8 mouse cellular contexts compared by ENCODE assay signal in the genomic region with DNA sequence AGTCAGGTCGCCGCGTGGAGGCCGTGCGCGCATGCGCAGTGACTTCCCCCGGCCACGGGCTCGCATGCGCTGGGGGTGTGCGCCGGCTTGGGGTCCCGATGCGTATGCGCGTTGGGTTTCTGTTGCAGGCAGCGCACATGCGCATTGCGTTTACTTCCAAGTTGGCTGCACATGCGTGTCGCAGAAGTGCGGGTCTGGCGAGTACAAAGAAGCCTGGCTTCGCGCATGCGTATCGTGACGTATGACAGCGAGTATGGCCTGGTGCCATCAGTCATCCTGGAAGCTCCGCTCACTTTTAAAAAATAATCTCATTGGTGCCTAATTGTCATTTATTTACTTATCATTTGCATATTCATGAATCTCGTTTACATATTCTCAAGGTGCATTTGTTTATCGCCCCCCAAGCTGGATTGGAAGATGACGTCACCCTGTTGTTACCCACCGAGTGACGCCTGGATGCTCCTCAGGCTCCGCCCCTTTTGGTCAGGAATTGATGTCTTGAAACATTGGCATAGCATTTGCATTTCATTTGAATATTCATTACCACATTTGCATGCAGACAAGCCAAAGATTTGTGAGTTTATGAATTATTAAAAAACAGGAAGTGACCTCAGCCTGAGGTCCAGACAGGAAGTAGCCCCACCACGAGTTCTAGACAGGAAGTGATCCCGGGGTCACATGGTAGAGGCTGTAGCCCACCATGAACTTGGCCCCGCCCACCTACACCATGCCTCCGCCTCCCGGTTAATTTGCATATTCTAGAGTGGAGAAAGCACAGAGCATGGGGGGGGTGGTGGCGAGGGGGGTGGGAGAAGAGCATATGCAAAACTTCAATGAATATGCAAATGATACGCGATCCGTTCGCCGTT. TPM values are rescaled to one million over a fixed set of nuclear protein-coding genes. Genes with fewer than 3 reads are reported as not detected.
DNase-seq lines count a peak whose midpoint lies in the region; ATAC-seq lines count a peak whose summit lies in the region.

No protein-coding gene starts in this region.

- peak overlapping the region; percentile 71 for H3K4me3 ChIP-seq in forebrain, embryonic 14.5 days (ENCODE audit: low read depth, low read length)
- peak overlapping the region; percentile 84 for H3K4me3 ChIP-seq in neural tube, embryonic 15.5 days (replicated peaks)

- WGBS in forebrain, embryonic 14.5 days, result under 1% methylated on average over 47 of the region's 48 CpGs
- WGBS in neural tube, embryonic 15.5 days, result under 1% methylated on average over 48 of the region's 48 CpGs

- H3K9ac ChIP-seq in forebrain, embryonic 14.5 days (ENCODE audit: low read length), result peak overlapping the region; percentile 73
- H3K9ac ChIP-seq in neural tube, embryonic 15.5 days (replicated peaks), result peak overlapping the region; percentile 83

- intact Hi-C loops in heart, postnatal 14 days (cut with DNase I), result loop anchor here (5.0 kb wide), 1 partner anchor 147 kb away; no protein-coding TSS in a partner anchor

- ATAC-seq in forebrain, embryonic 14.5 days, result peak; percentile 78
- ATAC-seq in neural tube, embryonic 15.5 days (ENCODE audit: low FRiP score), result peak; percentile 83

- peak overlapping the region; percentile 96 for H3K27ac ChIP-seq in forebrain, embryonic 14.5 days (ENCODE audit: low read depth, low read length)
- H3K27ac ChIP-seq in neural tube, embryonic 15.5 days (replicated peaks), result peak overlapping the region; percentile 99

- no peaks in the 10 kb centered on the region for H3K9me3 ChIP-seq in forebrain, embryonic 14.5 days (replicated peaks; ENCODE audit: control insufficient read depth, low read length)
- H3K9me3 ChIP-seq in neural tube, embryonic 15.5 days (replicated peaks), result no peaks in the 10 kb centered on the region

- no peaks in the 10 kb centered on the region for H3K27me3 ChIP-seq in forebrain, embryonic 14.5 days (replicated peaks; ENCODE audit: control insufficient read depth, insufficient read depth, low read length)
- H3K27me3 ChIP-seq in neural tube, embryonic 15.5 days (replicated peaks), result peaks cover 7% of the 10 kb centered on the region; the same call in 1 of the 2 replicates

- no peaks in the 10 kb centered on the region for H3K4me1 ChIP-seq in forebrain, embryonic 14.5 days (ENCODE audit: control insufficient read depth, insufficient read depth, low read length)
- 0 out of 2 replicates have a peak, but pooled peaks cover 3% of the 10 kb centered on the region for H3K4me1 ChIP-seq in neural tube, embryonic 15.5 days

- no peaks in the 10 kb centered on the region for H3K36me3 ChIP-seq in forebrain, embryonic 14.5 days (ENCODE audit: control insufficient read depth, insufficient read depth, low read length)
- H3K36me3 ChIP-seq in neural tube, embryonic 15.5 days, result no peaks in the 10 kb centered on the region

- peak overlapping the region; percentile 63 for H3K4me2 ChIP-seq in forebrain, embryonic 14.5 days (ENCODE audit: low read length)
- peak overlapping the region; percentile 80 for H3K4me2 ChIP-seq in neural tube, embryonic 15.5 days

- peak; percentile 99 for DNase-seq in ES-CJ7 (ENCODE audit: low read depth, low spot score)
- DNase-seq in cerebellum, adult 11 months, result peak; percentile 100
- peak; percentile 100 for DNase-seq in forebrain, embryonic 14.5 days (ENCODE audit: low spot score)
- peak; percentile 98 to 99 for DNase-seq in heart, postnatal 14 days
- DNase-seq in layer of hippocampus, adult 11-12 months (ENCODE audit: low spot score), result peak; percentile 99
- peak; percentile 99 for DNase-seq in lung, adult 18-20 months
- DNase-seq in testis, postnatal 14 days (ENCODE audit: low spot score), result peak; percentile 99

RNA-seq across cellular contexts. Expression of a gene that starts 51.9 kb away (rescaled TPM):
- polyA plus RNA-seq in forebrain, embryonic 14.5 days (2014; fragmentation: Nextera tagmentation; extraction: Ambion mirVana), result 109 and 139 TPM in 2 replicates
- 100 to 1,000 TPM; 117 to 121 TPM for total RNA-seq in heart, postnatal 14 days (2021)
- 153 and 158 TPM in 2 replicates for polyA plus RNA-seq in neural tube, embryonic 15.5 days (2015; fragmentation: Nextera tagmentation; extraction: Ambion mirVana)

Comparison
In these comparisons a context has a peak if more than half of its experiments do, and no peak if none do; other contexts are left out.
1. Peak in every context shown above with its lines: DNase-seq, ATAC-seq, H3K4me3 ChIP-seq and H3K27ac ChIP-seq.